Mouse (Mus musculus) lung, postnatal 0 days (tissue): ENCODE data around the gene Erbb2. TPM values are rescaled to one million over a fixed set of nuclear protein-coding genes. Genes with fewer than 3 reads are reported as not detected.

Experiments used
- ATAC-seq: fragments of 200-750 bp; cut with Nextera tagmentation; 2 replicates; pipeline ENCODE4 v1.8.0; 2017; ENCODE audit warnings: moderate library complexity
- DNase-seq: peaks from one replicate; pipeline ENCODE4 v3.0.0-alpha.2; 2016; ENCODE audit warnings: low spot score
- H3K27ac ChIP-seq: fragments of 300-500 bp; sonication (generic); 2 replicates; pipeline ENCODE4 v1.5.1; 2014; ENCODE audit warnings: antibody characterized with exemption, mild to moderate bottlenecking, low read length, mixed read lengths
- H3K27me3 ChIP-seq: fragments of 300-500 bp; sonication (generic); replicated peaks from 2 replicates; pipeline ENCODE4 v1.6.1; 2014; ENCODE audit warnings: low read length, mixed read lengths; ENCODE audit not compliant: insufficient read depth
- H3K36me3 ChIP-seq: fragments of 300-500 bp; sonication (generic); 2 replicates; pipeline ENCODE4 v1.6.1; 2014; ENCODE audit warnings: low read length, mixed read lengths; ENCODE audit not compliant: insufficient read depth
- H3K4me1 ChIP-seq: fragments of 300-500 bp; sonication (generic); 2 replicates; pipeline ENCODE4 v1.6.1; 2014; ENCODE audit warnings: antibody characterized with exemption, low read depth, low read length, mixed read lengths; ENCODE audit not compliant: insufficient read depth
- H3K4me2 ChIP-seq: fragments of 300-500 bp; sonication (generic); replicated peaks from 2 replicates; pipeline ENCODE4 v1.6.1; 2014; ENCODE audit warnings: low read depth, mild to moderate bottlenecking, low read length, moderate library complexity, mixed read lengths
- H3K4me3 ChIP-seq: fragments of 300-500 bp; sonication (generic); 2 replicates; pipeline ENCODE4 v1.5.1; 2014; ENCODE audit warnings: low read depth, low read length
- H3K9ac ChIP-seq: fragments of 300-500 bp; sonication (generic); replicated peaks from 2 replicates; pipeline ENCODE4 v1.6.1; 2014; ENCODE audit warnings: low read depth, mild to moderate bottlenecking
- H3K9me3 ChIP-seq: fragments of 300-500 bp; sonication (generic); 2 replicates; pipeline ENCODE4 v1.6.1; 2016; ENCODE audit warnings: low read length, mixed read lengths
- CTCF ChIP-seq: IDR thresholded peaks from 2 replicates; pipeline ENCODE4 v1.5.1; 2016; ENCODE audit warnings: antibody characterized with exemption, mild to moderate bottlenecking
- EP300 ChIP-seq: IDR thresholded peaks from 2 replicates; pipeline ENCODE4 v1.6.1; 2016; ENCODE audit warnings: antibody characterized with exemption, mild to moderate bottlenecking, control low read depth
- WGBS: fragments of 180-500 bp; shearing (Covaris S2); extraction: QIAGEN DNeasy Blood & Tissue Kit; methylation state at CpG from one replicate; pipeline ENCODE4 v1.1.7; 2014; 5-methylcytosine and 5-hydroxymethylcytosine counted together
- polyA plus RNA-seq: library from polyadenylated mRNA; unstranded; fragments of >200 nt; fragmentation: Nextera tagmentation; extraction: Ambion mirVana; gene quantifications from 2 replicates; pipeline ENCODE4 v1.2.1, GENCODE M21; 2015

Gene Erbb2
- polyA plus RNA-seq, 1 experiment from 2014 or later = 21.2 TPM

- Histone ChIP-seq H3K27ac (no peak overlapping the region), H3K4me1 (no peaks in the 10 kb centered on the region), H3K9ac (no peak overlapping the region), H3K4me2 (no peak overlapping the region), H3K9me3 (no peaks in the 10 kb centered on the region), H3K27me3 (no peaks in the 10 kb centered on the region), H3K36me3 (no peaks in the 10 kb centered on the region), H3K4me3 (no peak overlapping the region)
- no peak for TF ChIP-seq CTCF
- TF ChIP-seq EP300 = no peak
- DNase-seq = no peak
- WGBS = 62% methylated on average over 6 of the region's 6 CpGs
- no peak for ATAC-seq
Observed at GRCm38 (mm10) chr11:98470795-98471194, 58.5 kb downstream of the Erbb2 start.

- DNase-seq (no peak), ATAC-seq (no peak)
- Histone ChIP-seq H3K4me3 (no peak overlapping the region), H3K36me3 (no peaks in the 10 kb centered on the region), H3K4me1 (no peaks in the 10 kb centered on the region), H3K9ac (no peak overlapping the region), H3K9me3 (no peaks in the 10 kb centered on the region), H3K4me2 (no peak overlapping the region), H3K27ac (no peak overlapping the region), H3K27me3 (no peaks in the 10 kb centered on the region)
- no peak for TF ChIP-seq CTCF
- no peak for TF ChIP-seq EP300
- WGBS = 57% methylated on average over 4 of the region's 4 CpGs
Observed at GRCm38 (mm10) chr11:98472696-98473095, 60.4 kb downstream of the Erbb2 start.

GRCm38 (mm10) chr11:98473916-98474479 lies 61.7 kb downstream of the Erbb2 start:
- H3K36me3 ChIP-seq = no peaks in the 10 kb centered on the region

GRCm38 (mm10) chr11:98474967-98475366 lies 62.7 kb downstream of the Erbb2 start:
- Histone ChIP-seq H3K36me3 (no peaks in the 10 kb centered on the region), H3K4me2 (no peak overlapping the region), H3K4me3 (no peak overlapping the region), H3K27me3 (no peaks in the 10 kb centered on the region), H3K27ac (no peak overlapping the region), H3K9me3 (no peaks in the 10 kb centered on the region), H3K9ac (no peak overlapping the region), H3K4me1 (no peaks in the 10 kb centered on the region)
- no peak for ATAC-seq
- 82% methylated on average over 11 of the region's 11 CpGs for WGBS
- TF ChIP-seq EP300 (no peak), CTCF (no peak)
- no peak for DNase-seq

More at GRCm38 (mm10) chr11:98473916-98474479, 61.7 kb downstream of the Erbb2 start:
- no peak for DNase-seq
- Histone ChIP-seq H3K9ac (no peak overlapping the region), H3K4me3 (no peak overlapping the region), H3K4me2 (no peak overlapping the region), H3K9me3 (no peaks in the 10 kb centered on the region), H3K27me3 (no peaks in the 10 kb centered on the region), H3K27ac (no peak overlapping the region), H3K4me1 (no peaks in the 10 kb centered on the region)
- WGBS = 42% methylated on average over 8 of the region's 8 CpGs
- no peak for ATAC-seq
- TF ChIP-seq EP300 (no peak), CTCF (no peak)

- no peak for DNase-seq
- H3K4me1 ChIP-seq = no peaks in the 10 kb centered on the region
- 83% methylated on average over 9 of the region's 9 CpGs for WGBS
- no peak for ATAC-seq
- H3K4me3 ChIP-seq = no peak overlapping the region
- no peak overlapping the region for H3K27ac ChIP-seq
- no peaks in the 10 kb centered on the region for H3K27me3 ChIP-seq
- TF ChIP-seq EP300 (no peak), CTCF (no peak)
- no peaks in the 10 kb centered on the region for H3K9me3 ChIP-seq
- no peak overlapping the region for H3K9ac ChIP-seq
- H3K36me3 ChIP-seq = no peaks in the 10 kb centered on the region
- no peak overlapping the region for H3K4me2 ChIP-seq
Observed at GRCm38 (mm10) chr11:98475630-98476433, 63.6 kb downstream of the Erbb2 start.

- no peaks in the 10 kb centered on the region for H3K36me3 ChIP-seq
- H3K4me3 ChIP-seq = no peak overlapping the region
- WGBS = 70% methylated on average over 4 of the region's 4 CpGs
- ATAC-seq (no peak), DNase-seq (no peak)
- H3K9ac ChIP-seq = no peak overlapping the region
- H3K4me1 ChIP-seq = no peaks in the 10 kb centered on the region
- no peak overlapping the region for H3K4me2 ChIP-seq
- no peak for TF ChIP-seq EP300
- TF ChIP-seq CTCF = no peak
- no peaks in the 10 kb centered on the region for H3K27me3 ChIP-seq
- no peak overlapping the region for H3K27ac ChIP-seq
- no peaks in the 10 kb centered on the region for H3K9me3 ChIP-seq
Observed at GRCm38 (mm10) chr11:98476434-98476807, 64.2 kb downstream of the Erbb2 start.
